Mouse (Mus musculus) A20 (cell line): ENCODE measurements around the gene Fndc10.
A peak's percentile ranks its signal among the peaks of the same experiment; 100 is the strongest.
"Not testable (repeated sequence)": the region's sequence is repeated elsewhere in the genome, so short reads cannot be mapped to it uniquely, and the experiment has no call there.

Source experiments
- DNase-seq: peaks from one replicate; pipeline ENCODE4 v3.0.0-alpha.2; 2011; ENCODE audit warnings: low read depth, low spot score

Gene Fndc10

DNA sequence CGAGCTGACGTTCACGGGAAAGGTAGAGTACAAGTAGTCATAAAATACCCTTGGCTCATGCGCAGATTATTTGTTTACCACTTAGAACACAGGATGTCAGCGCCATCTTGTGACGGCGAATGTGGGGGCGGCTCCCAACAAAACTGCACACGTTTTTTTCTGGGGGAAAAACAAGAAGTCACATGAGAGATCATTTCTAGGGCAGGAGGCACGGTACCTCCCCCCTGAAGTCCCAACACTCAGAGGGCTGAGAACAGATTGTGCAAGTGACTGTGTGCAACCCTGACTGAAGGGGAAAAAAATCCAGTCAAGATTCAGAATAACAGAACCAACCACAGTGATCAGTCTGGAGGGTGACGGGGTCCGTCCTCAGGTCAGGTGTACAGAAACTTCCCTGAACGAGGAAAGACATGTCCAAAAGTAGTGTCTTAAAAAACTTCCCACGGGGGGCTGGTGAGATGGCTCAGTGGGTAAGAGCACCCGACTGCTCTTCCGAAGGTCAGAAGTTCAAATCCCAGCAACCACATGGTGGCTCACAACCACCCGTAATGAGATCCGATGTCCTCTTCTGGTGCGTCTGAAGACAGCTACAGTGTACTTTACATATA, 10.4 kb upstream of the Fndc10 start:
- peak; percentile 89 for DNase-seq

DNA sequence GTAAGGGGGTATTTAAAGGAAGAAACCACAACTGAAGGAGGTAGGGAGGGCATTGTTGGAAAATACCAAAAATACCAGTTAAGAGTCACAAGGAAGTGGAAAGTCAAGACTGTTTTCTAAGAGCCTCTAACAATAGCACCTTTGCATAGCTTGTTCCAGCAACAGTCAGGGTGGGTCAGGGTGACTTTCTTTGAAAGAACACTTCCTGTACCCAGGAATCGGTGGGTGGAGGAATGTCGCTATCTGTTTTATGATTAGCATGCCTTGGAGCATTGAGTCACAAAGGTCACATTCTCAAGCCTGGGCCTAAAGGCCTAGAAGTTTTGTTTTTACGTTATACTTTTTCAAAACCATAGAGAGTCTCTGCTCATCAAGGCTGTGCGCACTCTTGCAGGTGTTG, 6.4 kb upstream of the Fndc10 start:
- not testable (repeated sequence) for DNase-seq

DNA sequence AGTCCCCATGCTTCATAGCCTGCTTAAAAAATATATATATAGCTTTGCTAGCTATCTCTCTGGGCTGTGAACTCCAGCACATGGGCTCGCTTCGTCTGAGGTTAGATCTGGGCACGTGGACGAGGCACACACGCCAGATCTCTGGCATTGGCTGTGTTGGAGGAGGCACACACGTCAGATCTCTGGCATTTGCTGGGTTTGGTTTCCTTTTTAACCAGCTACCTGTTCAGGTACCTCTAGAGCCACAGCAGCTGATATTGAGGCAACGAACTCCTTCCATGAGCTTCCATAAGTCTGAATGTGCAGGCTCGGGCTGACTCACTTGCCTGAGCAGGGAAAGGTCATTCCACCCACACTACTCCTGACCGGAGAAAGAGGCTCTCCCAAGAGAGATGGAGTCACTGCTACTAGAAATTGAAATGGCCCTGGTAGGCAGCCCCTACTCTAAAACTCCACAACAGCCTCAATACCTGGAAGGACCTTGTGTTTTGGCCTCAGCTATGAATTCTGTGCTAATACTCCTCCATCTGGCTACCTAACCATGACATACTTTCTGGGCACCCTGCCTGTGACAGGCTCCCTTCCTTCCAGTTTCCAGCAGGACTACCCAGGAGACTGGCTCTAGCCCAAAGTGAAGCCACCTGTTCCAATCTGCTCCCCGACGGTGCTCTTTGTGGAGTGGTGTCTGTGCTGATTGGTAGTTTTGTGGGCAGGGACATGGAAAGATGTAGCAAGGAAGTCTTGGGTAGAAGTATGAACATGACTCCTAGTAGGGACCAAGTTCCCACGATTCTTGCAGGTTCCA, 3.4 kb upstream of the Fndc10 start:
- no peak for DNase-seq

DNA sequence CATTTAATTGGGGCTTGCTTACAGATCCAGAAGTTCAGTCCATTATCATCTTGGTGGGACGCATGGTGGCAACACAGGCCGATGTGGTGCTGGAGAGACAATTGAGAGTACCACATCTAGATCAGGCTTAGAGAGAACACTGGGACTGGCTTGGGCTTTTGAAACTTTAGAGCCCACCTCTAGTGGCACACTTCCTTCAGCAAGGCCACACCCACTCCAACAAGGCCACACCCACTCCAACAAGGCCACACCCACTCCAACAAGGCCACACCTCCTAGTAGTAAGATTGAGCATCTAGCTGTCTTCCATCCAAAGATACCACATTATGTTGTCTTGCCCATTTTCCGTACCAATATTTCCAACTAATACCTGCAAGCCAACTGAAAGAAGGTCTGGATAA, 1.7 kb upstream of the Fndc10 start:
- peak; percentile 48 for DNase-seq

DNA sequence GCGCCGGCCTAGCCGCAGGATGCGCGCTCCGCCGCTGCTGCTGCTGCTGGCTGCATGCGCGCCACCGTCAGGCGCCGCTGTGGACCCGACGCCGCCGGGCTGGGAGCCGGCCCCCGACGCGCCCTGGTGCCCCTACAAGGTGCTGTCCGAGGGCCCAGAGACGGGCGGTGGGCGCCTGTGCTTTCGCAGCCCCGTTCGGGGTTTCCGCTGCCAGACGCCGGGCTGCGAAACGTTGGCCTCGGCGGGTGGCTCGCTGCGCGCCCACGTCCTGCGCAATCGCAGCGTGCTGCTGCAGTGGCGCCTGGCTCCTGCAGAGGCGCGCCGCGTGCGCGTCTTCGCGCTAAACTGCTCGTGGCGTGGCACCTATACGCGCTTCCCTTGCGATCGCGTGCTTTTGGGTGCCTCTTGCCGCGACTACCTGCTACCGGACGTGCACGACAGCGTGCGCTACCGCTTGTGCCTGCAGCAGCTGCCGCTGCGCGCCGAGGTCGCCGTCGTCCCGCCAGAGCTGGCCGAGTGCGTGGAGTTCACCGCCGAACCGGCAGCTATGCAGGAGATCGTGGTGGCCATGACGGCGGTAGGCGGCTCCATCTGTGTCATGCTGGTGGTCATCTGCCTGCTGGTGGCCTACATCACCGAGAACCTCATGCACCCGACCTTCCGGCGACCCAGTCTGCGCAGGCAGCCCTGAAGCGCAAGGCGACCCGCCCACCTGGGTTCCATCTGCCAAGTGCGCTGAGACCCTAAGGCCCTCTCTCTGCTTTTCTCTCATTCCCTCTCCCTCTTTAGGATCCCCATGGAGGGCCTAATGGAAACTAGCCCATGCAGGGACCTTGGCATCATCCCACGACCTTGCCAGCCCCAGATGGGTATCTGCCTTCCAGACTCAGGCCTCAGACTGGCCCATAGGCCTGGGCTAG, 600 bp downstream of the Fndc10 start:
- peak; percentile 82 for DNase-seq

DNA sequence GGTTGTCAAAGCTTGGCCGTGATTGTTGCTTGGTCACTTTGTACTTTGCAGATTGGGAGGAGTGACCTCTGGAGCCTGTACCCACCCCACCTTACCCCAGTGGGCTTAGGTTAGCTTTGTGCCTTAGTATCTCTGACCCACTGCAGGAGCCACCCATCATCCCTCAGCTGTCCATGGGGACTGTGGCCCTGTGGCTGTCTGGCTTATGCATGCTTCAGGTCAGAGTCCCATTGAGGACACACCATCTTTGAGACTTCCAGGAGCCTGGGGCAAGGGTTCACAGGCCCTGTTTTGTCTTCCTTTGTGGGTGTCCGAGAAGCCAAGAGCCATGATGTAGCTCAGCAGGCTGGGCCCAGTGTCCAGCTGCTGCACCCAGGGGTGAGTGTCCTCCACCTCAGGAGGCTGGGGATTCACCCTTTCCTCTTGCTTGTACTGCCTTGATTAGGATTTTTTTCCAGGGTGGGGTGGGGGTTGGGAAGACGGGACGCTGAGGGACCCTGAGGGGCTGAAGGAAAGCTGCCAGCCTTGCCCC, 1.5 kb downstream of the Fndc10 start:
- DNase-seq: no peak

DNA sequence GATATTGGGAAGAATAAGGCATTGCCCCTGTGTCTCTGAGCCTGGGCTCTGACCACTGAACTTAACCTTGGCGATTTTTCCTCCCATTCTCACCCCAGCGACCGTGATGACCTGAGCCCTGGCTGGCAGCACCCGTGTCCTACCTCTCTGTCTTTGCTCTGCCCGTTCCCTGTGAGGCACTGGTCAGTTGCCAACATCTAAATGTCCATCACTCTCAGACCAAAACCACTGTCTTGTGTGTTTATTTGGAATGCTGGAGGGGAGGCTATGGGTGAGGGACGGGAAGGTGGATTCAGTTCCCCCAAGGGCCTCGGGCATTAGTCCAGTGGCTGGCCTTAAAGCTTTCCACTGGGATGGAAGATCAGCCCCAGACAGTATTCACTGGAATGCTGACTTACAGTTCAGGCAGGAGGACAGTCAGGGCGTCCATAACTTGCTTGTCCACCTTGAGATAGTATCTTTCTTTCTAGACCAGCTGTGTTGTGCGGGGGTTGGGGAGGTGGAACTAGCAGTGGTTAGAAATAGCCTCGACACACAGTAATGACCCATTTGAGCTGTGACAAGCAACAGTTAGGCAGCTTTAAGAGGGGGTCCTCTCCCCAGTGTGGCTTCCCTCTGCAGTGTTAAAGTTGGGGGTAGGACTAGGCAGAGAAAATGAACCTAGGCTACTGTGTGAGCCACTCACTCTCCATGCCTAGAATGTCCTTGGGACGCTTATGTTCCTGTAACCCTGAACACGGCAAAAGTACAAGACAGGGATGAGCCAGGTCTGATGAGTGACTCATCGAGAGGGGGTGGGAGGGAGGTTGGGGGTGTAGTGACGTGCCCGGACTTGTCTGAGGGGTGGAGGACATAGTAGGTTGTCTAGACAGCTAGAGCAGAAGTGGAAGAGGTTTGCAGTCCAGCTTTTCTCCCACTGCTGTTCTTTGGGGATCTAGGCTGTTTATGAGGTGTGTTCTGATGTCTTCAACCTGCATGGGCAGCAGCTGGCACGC, 2.4 kb downstream of the Fndc10 start:
- no peak for DNase-seq

DNA sequence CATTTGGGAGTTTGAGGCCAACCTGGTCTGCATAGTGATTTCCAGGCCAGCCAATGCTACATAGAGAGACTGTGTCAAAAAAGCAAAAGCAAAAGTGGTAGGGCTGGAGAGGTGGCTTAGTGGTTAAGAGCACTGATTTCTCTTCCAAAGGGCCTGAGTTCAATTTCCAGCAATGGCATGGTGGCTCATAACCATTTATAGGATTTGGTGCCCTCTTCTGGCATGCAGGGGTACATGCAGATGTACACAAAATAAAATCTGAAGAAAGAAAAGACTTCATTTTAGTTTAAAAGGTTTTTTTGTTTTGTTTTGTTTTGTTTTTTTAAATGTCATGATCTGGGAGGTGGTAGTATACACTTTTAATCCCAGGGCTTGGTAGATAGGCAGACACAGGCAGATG, 6.3 kb downstream of the Fndc10 start:
- peak; percentile 56 for DNase-seq

DNA sequence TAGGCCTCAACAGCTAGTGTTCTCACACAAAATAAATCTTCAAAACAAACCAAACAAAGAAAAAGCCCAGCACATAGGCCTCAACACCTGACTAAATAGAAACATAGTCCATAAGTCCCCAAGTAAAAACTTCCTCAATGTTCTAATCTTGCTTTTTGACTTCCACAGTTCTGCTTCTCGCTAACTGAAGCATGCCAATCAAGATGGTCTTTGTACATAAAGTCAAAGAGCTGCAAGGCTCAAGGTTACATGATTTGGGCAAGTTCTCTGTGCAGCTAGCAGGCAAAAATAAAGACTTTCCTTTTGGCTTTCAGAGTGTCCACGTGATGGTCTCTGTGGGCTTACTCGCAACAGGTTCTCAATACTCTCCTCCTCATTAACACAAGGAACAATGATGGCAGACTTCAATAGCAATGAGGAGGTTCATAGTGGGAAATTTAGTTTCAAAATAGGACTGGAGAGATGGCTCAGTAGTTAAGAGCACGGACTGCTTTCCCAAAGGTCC, 9.3 kb downstream of the Fndc10 start:
- no peak for DNase-seq

DNA sequence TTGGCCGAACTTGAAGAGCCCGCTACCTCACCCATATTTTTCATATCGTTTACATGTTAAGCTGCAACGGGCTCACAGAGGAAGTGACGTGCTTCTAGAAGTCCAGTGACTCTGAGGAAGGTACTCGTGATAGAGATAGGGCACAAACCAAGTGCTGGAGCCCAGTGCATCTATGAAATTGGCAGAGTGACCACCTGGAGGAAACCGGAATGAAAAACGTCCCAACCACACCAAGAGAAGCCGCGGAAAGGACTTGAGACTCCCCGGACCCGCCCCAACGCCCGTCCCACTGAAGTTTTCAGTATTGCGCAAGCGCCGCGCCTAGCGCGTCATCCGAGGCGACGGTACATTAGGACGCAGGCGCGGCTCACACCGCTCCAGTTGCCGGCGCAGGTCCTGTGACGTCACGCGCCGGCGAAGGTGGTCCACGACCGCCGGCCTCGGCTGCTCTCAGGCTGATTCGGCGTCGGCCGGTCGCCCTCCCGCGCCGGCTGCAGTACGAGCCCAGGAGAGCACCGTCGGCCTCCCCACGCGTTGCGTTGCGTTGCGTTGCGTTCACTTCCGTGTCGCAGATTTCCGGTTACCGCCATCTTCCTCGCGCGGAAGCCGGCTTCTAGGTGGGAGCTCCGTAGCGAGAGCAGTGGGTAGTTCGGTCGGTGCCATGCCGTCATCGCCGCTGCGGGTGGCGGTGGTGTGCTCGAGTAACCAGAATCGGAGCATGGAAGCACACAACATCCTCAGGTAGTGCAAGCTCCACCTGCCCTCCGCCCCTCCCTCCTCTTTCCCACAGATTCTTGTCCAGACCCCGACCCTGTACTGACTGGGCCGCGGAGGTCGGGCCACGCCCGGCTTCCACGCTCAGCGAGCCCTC, 10.8 kb downstream of the Fndc10 start, which contains the start of gene Ssu72:
Gene Ssu72, plus strand, starts transcription at position 80 of the 871 bp plus-strand sequence.
- DNase-seq: peak; percentile 99

DNA sequence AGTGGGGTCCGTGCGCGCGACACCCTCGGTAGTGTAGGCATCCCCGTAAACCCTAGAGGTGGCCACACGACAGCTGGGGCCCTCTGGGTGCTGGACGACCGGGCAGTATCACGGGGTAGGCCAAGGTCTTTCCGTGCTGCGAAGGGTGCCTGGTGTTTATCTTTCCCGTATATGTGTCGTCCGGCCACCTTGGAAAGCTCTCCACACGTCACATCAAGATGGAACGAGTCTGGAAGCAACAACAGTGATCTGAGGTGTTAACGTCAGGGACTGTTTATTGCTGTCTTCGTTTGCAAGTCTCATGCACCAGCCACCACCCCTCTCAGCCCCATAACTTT, 11.4 kb downstream of the Fndc10 start:
- no peak for DNase-seq

DNA sequence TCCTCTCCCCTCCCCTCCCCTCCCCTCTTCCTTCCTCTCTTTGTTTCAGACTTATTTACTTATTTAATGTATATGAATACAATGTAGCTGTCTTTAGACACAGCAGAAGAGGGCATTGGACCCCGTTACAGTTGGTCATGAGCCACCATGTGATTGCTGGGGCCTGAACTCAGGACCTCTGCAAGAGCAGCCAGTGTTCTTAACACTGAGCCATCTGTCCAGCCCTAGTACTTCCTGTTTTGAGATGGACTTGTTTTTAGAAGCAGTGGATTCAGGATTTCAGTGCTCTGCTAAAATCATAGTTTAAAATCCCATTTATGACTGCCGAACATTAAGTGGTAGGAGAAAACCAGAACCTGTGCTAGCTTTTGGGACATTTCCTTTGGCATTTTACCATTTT, 14.4 kb downstream of the Fndc10 start:
- DNase-seq: peak; percentile 39

DNA sequence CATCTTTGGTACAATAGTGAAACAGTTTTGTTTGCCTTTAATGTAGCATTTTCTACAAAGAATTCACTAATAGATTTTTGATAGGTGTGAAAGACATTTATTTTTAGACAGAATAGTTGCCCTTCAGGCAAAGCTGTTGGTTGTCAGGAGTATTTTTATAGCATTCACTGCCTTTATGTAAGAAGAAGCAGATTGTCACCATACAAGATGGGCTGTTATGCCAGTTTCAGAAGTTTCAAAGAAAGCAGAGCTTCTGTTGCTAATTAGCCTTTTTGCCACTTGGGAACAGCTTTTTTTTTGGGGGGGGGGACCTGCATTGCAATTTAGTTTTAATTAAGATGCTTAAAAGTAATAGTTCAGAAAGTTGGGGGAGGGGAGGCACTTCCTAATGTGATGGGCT, 14.8 kb downstream of the Fndc10 start:
- no peak for DNase-seq

DNA sequence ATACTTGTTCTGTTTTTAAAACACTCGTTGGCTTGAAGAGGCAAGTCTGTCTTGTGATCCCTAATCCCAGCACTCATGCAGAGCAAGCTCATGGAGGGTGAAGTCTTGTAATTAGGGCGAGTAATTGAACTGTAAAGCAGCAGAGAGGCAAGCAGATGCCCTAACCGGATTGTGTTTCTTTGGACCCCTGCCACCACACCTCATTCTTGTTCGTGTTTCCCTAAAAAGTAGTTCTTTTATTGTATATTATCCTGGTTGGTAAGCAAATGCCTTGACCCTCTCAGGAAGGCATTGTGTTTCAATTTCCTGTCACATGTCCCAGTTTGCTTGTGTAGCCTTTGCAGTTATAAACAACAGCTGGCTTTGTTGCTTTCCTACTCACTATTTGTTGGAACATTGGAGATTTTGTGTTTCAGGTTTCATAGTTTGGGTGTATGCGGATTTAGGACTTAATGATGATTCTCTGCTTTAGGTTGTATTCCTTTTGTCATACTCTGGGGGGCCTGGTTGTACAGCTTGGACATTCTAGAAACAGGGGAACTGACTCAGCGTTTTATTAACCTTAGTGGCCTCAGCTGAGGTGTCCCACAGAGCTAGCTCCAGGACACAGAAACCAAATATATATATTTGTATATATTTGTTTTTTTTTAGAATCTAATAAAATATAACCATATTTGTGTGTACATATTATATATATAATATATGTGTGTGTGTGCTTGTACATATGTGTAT, 16.5 kb downstream of the Fndc10 start:
- DNase-seq: no peak

DNA sequence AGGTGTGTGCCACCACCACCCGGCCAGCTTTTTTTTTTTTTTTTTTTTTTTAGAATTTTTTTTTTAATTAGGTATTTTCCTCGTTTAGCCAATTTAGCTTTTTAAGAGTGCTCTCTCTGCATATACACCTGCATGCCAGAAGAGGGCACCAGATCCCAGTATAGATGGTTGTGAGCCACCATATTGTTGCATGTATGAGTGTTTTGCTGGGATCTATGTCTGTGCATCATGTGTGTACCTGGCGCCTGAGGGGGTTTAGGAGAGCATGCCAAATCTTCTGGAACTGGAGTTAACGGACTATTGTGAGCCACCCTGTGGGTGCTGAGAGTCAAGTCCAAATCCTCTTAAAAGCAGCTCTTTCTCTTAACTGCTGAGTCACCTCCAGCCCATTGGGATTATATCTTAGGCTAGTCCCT, 27.5 kb downstream of the Fndc10 start:
- DNase-seq: peak; percentile 50

DNA sequence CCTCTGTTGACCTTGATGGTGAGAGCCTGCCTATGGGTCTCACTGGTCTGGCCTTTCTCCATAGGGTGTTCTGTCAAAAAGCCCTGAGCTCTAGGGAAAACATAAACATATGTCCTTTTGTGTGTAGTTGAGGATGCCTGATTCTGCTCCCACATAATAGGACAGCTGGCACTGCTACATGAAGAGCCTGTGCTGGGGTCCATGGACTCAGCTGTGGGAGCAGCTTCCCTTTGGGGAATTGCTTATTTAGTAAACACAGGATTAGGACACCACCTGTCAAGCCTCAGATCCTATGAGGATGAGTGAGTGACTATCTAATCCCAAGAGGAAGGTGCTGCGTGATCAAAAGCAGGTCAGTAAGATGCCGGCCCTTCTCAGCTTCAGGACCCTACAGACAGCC, 33.9 kb downstream of the Fndc10 start:
- no peak for DNase-seq

DNA sequence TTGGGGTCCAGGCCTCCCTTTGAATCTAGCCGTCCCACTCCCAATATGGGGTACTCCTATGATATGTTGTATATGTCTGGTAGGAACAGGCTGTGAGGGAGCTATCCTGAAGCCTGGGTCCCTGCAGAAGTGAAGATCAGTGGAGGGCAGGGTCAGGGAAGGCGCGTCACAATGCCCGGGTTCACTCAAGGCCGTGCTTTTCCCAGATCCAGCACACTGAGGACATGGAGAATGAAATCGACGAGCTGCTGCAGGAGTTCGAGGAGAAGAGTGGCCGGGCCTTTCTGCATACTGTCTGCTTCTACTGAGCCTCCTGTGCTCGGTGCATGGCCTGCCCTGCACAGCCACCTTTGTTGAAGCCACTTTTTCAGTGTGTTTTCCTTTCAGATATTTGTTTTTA, 39.1 kb downstream of the Fndc10 start:
- no peak for DNase-seq

DNA sequence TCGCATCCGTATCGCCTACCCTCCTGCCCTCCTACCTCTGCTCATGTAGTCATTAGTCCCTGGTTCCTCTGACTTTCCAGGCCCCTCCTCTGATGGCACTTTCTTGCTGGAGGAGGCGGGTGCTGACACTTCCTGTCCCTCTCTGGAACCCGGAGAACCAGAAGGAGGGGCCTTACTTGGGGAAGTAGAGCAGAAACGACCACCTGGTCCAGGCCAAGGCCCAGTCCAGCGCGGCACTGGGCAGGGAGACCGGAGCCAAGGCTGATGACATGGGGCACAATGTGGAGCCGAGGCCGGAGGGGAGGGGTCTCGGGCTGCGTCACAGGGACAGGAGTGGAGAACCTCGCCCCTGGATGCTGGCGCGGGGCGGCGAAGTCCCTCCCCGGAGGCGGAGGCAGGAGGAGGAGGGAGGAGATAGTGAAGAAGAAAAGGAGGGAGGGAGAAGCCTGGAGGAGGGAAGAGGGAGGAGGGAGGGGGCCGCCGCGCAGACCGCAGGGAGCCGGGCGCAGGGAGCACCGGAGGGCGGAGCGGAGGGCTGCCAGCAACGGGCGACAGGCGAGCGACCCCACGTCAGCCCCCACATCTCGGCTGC, 40.3 kb downstream of the Fndc10 start, which contains the start of gene Tmem240:
Gene Tmem240, plus strand, starts transcription at position 451 of the 592 bp plus-strand sequence.
- peak; percentile 88 for DNase-seq
